Mouse (Mus musculus) lung, adult 2 months (tissue): ENCODE results near the gene Plekha5.

Experiments used
- CTCF ChIP-seq: fragments of 200-500 bp; IDR thresholded peaks from 2 replicates; pipeline ENCODE4 v1.5.1; 2011; ENCODE audit warnings: mild to moderate bottlenecking, low read length, control low read depth; ENCODE audit not compliant: insufficient read depth
- POLR2A ChIP-seq: fragments of 200-500 bp; IDR thresholded peaks from 2 replicates; pipeline ENCODE4 v1.6.1; 2011; ENCODE audit warnings: low read depth, mild to moderate bottlenecking, control low read depth, low read length, borderline replicate concordance; ENCODE audit errors: extremely low read depth

DNA sequence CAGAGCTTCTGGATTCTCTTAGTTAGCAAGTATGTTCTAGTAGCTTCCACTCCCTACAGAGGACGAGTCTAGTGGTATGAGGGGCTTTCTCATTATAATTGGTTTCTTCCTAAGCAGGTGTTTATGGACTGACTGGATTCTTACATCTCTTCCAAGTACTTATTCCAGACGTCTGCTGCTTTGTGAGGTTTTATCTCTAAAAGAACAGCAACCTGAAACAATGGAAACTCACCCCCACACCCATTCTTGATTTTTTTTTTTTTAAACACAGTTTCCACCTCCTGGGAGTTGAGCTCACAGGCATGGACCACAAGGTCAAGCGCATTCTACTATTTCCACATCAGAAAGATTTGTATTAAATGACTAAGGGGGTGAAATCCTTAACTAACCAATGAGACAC, 83.8 kb downstream of the Plekha5 start:
- TF ChIP-seq CTCF (no peak), POLR2A (no peak)
